Mouse (Mus musculus) cerebellum, adult 11 months (tissue): ENCODE measurements at regions not wholly inside any gene's neighbourhood (a gene's known extent, or its start where the extent isn't known, plus 50 kb on each side); places are given as distances from the start of the nearest gene placed in this dataset.

Experiments used
- DNase-seq: peaks from one replicate; pipeline ENCODE4 v3.0.0; 2022

DNA sequence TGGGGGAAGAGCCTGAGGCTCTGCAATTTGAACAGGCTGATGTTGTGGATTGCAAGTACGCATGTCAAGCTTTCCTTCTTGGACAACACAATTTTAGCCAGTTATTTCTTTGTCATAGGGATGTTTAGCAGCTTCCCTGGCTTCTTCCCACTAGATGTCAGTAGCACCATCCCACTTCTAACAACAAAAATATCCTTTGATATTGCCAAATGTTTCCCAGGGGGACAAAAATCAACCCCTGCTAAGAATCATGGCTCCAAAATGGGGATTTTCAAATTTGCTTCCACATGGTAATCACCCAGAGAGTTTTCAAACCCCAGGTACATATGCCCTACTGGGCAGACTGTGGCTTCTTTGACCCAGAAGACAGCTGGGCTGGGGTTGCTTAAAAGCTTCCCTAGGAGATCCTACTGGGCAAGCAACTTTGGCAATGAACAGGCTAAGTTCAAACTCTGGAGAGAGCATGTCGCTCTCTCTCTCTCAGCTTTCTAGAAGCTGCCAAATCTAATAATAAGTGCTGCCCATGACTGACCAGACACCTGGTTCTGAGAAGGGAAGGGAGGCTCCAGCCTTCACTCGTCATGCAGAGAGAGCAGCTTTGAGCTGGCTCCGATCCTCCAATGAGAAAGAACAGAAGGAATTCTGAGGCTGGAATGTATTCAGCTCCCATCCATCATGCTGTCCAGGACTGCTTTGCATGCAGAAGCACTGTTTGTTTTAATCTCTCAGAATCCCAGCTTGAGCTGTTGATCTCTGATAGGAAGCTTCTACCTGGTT, 157.2 kb upstream of the Ghitm start:
- no peak for DNase-seq

DNA sequence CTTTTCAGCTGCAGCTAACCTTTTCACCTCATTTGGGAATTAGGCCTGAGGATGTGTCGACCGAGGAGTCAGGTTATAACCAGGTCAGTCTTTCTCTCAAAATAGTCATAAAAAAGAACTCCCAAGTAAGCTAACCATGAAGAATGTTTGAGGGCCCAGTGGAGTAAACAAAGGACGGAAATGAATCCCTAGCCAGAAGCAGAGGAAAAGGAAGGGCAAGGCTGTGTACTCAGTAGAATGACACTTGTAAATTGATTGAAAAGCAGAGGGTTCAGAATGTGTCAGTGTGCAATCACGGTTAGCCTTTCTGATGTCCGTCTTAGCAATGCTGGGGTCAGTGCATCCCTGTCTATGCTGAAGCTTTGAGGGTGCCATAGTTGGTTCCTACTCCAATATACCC, 149.3 kb upstream of the Ghitm start:
- no peak for DNase-seq

DNA sequence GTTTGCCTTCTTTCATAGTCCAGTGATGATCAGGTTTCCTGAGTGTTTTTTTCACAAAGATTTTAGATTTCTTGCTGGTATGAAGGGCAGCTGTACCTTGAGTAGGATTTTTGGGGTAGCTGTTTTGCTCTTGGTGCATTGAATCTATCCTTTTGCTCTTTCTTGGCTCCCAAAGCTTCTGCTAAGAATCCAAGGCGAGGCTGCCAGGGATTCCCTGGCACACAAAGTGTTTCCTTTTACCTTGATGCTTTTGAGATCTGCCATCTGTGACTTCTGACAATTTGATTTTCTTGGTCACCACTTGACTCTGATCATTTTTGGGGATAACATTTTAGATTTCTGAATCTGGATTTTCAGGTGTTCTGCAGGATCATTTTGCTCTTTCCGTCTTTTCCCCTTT, 144.3 kb upstream of the Ghitm start:
- no peak for DNase-seq

DNA sequence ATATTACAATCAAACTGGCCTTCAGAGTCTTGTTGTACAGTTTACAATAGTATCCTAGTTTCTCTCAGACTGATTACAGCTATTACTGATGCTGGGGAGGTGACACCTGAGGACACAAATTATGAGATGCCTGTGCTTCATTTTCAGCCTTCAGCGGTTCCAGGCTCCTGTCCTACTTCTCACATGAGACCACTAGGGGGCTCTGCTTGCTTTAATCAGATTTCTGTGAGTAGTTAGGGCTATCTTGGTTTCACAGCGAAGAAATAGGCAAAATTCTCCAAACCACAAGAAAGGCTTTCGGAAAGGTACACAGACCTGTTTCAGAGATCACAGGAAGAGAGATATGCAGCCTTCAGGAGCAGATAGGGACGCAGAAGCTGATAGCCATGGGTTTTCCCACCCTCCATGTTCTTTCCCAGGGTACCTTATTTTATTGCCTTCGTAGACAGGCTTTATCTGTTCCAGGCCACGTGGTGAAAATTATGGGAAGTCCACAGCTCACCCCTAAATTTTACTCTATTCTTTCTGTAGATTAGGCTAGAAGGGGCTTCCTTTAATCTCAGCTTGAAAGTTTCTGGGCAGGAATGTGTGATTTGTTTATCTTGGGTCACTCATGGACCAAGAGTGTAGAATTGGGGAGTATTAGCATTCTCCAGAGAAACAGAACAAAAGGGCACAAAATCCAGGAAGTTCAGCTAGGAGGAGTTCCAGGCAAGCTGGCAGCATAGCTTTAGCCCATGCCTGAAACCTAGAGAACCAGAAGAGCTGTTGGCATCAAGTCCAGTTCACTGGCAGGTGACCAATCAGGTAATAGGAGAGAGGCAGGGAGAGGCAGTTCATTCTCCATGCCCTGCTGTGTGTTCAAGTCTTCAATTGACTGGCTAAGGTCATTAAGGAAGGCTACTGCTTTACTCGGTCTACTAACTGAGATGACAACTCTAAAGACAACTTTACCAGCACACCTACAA, 141.9 kb upstream of the Ghitm start:
- peak; percentile 21 for DNase-seq

- no peak for DNase-seq
Measured at GRCm38 (mm10) chr14:37272063-37272462, 137.0 kb upstream of the Ghitm start.

DNA sequence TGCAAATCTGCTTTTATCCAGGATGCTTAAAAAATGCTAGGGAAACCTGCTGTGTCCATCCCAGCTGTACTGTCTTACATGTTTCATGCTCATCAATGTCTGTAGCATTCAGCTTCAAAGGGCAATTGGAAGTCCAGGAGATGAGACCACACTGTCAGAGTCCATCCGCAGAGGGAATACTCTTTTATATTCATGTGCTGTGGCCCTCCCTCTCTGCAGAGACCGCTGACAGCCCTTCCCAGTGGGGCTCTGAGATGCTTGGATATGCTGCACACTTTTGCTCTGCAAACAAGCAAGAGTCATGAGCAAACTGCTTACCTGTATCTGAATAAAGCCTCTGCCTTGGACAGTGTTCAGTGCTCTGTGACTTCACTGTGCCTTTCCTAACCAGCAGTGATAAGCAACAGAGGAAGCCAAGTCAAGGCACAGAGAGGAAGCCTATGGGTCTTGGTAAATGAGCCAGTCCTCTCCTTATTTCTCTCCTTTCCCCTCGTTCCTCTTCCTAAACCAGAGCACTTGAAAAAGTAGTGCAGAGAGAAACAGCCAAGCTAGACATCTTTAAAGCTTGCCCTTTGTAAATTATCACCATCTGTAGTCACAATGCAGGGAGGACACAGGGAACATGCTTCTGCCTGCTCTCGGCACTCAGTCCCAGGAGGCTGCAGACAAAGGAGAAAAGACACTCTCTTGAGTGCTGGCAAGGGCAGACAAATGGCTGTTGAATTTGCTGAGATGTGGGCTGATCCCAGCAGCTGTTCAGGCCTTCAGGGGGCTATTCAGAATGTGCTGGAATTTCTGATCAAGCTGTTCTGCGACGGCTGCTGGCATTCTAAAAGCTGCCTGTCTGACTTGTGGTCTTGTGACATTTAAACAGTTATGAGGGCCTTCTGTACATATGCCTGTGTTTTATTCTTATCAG, 136.2 kb upstream of the Ghitm start:
- no peak for DNase-seq

- DNase-seq, result no peak
Measured at GRCm38 (mm10) chr14:37269920-37270319, 134.8 kb upstream of the Ghitm start.

DNA sequence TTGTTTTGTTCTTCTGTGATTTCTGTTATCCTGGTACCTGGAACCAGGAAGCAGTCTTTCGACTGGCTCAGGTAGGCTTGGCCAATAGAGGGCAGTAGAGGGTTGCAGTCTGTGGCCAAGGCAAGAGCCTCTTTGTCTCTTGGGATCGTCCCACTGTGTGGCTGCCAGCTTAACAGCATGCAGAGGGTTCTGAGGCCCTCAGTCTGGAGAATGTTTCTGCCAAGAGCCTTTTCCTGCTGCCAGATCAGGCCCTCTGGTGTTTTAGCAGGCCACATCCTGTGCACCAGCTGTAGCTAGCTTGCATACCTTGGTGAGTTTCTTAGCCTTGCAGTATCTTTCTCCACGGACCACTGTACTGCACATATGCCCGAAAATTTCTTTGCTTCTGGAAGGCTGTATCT, 103.6 kb upstream of the Ghitm start:
- DNase-seq, result peak; percentile 90

- DNase-seq, result no peak
Measured at GRCm38 (mm10) chr14:37237191-37237590, 102.1 kb upstream of the Ghitm start.

GRCm38 (mm10) chr14:37208256-37208655, 73.2 kb upstream of the Ghitm start:
- DNase-seq, result no peak

GRCm38 (mm10) chr14:37189795-37190194, 54.7 kb upstream of the Ghitm start:
- DNase-seq, result no peak
